Mouse (Mus musculus): ENCODE measurements at regions not wholly inside any gene's neighbourhood (a gene's known extent, or its start where the extent isn't known, plus 50 kb on each side); places are given as distances from the start of the nearest gene placed in this dataset.

GRCm38 (mm10) chr2:159889701-159890100 lies 444.3 kb downstream of the Gm826 start:
- no peak for DNase-seq

- no peak for DNase-seq
These were observed 449.0 kb downstream of the Gm826 start for GRCm38 (mm10) chr2:159884773-159885459.

- DNase-seq: no peak
These were observed 467.0 kb downstream of the Gm826 start for GRCm38 (mm10) chr2:159866981-159867380.

GRCm38 (mm10) chr2:159866391-159866790 lies 467.6 kb downstream of the Gm826 start:
- DNase-seq: no peak

- no peak for DNase-seq
These were observed 470.8 kb downstream of the Gm826 start for GRCm38 (mm10) chr2:159863185-159863584.

GRCm38 (mm10) chr2:159853891-159854665 lies 479.9 kb downstream of the Gm826 start:
- no peak for DNase-seq

GRCm38 (mm10) chr2:159852959-159853358 lies 481.0 kb downstream of the Gm826 start:
- DNase-seq: peak; percentile 4

- no peak for DNase-seq
These were observed 501.4 kb downstream of the Gm826 start for GRCm38 (mm10) chr2:159832488-159833113.

- no peak for DNase-seq
These were observed 507.5 kb downstream of the Gm826 start for GRCm38 (mm10) chr2:159826417-159826816.

- DNase-seq: no peak
These were observed 515.4 kb downstream of the Gm826 start for GRCm38 (mm10) chr2:159818556-159818955.

- DNase-seq: no peak
These were observed 517.6 kb downstream of the Gm826 start for GRCm38 (mm10) chr2:159816344-159816743.
